Mouse (Mus musculus) urinary bladder, postnatal 0 days (tissue): ENCODE measurements around the gene Dnaaf5. TPM values are rescaled to one million over a fixed set of nuclear protein-coding genes. Genes with fewer than 3 reads are reported as not detected.

ENCODE experiments used
- polyA plus RNA-seq: library from polyadenylated mRNA; unstranded; fragments of >200 nt; fragmentation: Nextera tagmentation; extraction: Ambion mirVana; gene quantifications from 2 replicates; pipeline ENCODE4 v1.2.1, GENCODE M21; 2015

Dnaaf5 gene
- polyA plus RNA-seq, result 3.0 and 4.0 TPM in 2 replicates

GRCm38 (mm10) chr5:139149681-139150602 lies at the start of gene Dnaaf5, which contains the start of gene Prkar1b:
Dnaaf5 (plus strand) TSS chr5:139150223.
Prkar1b (minus strand) TSS chr5:139150001.

GRCm38 (mm10) chr5:139199995-139200769 lies 50.2 kb downstream of the Dnaaf5 start, which contains the start of gene Sun1:
Sun1 (plus strand) TSS chr5:139200637.

Other genes with a start within 250 kb of the Dnaaf5 start
- gene Pdgfa, start 152.9 kb upstream of the Dnaaf5 start, polyA plus RNA-seq, result 64.4 and 72.4 TPM in 2 replicates
- 16.6 and 17.0 TPM in 2 replicates for gene Prkar1b, start 222 bp upstream of the Dnaaf5 start, polyA plus RNA-seq
- 38.6 and 45.2 TPM in 2 replicates for gene Sun1, start 50.4 kb downstream of the Dnaaf5 start, polyA plus RNA-seq
- 179 and 183 TPM in 2 replicates for gene Get4, start 102.1 kb downstream of the Dnaaf5 start, polyA plus RNA-seq
- gene Adap1, start 175.4 kb downstream of the Dnaaf5 start, polyA plus RNA-seq, result 31.0 and 33.1 TPM in 2 replicates
- gene Cox19, start 201.2 kb downstream of the Dnaaf5 start, polyA plus RNA-seq, result 55.6 and 55.7 TPM in 2 replicates
- not detected in 2 replicates for gene Cyp2w1, start 202.4 kb downstream of the Dnaaf5 start, polyA plus RNA-seq
- gene Gpr146, start 227.5 kb downstream of the Dnaaf5 start, polyA plus RNA-seq, result 3.3 and 4.7 TPM in 2 replicates